Mouse (Mus musculus) 3134 (cell line): Measurements from ENCODE around the gene Cfap52.

Source experiments
- DNase-seq: peaks from one replicate; pipeline ENCODE4 v3.0.0-alpha.2; 2011; ENCODE audit warnings: low spot score; ENCODE audit not compliant: insufficient read length; ENCODE audit errors: extremely low read depth

The Cfap52 gene

DNA sequence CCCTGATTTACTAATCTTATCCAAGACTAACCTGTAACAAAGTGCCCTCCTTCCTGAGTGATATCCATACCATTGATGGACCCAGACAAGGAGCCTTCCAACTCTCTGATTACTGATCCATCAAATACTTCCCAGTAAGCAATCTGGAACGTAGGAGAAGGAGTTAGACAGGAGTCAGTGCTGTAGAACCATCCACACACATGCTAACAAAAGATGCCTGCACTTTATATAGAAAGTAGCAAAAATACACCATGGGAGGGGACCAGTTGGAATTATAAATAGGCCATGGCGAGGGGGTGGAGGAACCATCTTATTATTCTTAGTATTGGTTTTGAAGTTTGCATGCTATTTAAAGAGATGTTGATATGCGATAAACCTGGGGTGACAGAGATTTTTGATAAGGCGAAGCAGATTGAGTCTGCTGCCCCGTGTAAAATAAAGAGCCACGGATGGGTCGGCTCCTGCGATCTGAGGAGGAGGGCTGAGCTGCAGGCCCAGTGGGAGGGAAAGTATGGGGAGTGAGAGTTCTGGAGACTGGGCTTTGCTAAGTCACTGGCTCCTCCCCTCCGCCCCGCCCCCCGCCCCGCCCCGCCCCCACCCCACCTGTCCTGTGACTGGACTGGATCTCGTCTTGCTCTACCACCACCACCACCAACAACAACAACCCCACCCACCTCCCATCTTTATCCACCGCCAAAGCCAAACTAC lies 38.9 kb downstream of the Cfap52 start:
- no peak for DNase-seq

DNA sequence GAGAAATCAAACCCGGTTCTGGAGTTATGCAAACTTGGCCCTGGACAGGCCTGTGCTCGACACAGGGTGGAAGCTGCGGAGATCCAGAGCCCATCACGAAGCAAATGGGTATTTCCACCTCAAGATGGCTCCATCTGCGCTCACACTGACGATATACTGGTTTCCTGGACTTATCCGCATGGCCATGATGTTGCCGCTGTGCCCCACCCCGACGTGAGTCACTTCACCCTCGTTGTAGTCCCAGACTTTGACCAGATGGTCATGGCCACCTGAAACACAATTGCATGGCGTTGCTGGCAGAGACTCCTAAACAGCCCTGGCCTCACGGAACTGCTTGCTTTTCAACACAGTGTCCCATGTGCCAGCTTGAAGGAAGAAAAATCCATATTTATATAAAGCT lies 40.5 kb downstream of the Cfap52 start:
- DNase-seq = peak; percentile 35

DNA sequence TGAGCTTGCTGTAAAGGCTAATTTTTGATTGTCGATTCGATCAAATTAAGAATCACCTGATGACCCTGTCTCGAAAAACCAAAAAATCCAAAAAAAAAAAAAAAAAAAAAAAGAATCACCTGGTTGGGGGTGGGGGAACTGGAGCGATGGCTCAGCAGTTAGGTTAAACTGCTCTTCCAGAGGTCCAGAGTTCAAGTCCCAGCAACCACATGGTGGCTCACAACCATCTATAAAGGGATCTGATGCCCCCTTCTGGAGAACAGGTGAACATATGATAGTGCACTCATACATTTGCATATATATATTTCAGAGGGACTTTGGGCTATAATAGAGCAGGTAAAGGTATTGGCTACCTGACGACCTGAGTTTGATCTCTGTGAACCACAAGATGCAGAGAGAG lies 41.7 kb downstream of the Cfap52 start:
- no peak for DNase-seq

DNA sequence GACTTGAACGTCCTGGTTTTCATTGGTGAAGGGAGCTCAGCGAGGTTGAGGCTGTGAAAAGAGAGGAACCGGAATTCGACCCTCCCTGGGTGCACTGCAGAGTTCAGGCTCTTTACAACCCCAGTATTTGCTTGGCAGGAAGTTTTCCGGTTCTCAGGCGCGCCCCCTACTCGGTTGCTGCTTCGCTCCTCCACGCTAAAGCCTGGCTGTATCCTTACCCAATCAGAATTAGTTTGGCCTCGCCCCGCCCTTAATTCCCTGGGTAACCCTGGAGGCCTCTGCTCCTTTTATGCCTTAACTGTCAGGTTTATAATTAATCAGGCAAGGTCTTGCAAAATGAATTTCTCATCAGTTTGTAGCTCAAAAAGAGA lies 42.7 kb downstream of the Cfap52 start:
- peak; percentile 39 for DNase-seq

DNA sequence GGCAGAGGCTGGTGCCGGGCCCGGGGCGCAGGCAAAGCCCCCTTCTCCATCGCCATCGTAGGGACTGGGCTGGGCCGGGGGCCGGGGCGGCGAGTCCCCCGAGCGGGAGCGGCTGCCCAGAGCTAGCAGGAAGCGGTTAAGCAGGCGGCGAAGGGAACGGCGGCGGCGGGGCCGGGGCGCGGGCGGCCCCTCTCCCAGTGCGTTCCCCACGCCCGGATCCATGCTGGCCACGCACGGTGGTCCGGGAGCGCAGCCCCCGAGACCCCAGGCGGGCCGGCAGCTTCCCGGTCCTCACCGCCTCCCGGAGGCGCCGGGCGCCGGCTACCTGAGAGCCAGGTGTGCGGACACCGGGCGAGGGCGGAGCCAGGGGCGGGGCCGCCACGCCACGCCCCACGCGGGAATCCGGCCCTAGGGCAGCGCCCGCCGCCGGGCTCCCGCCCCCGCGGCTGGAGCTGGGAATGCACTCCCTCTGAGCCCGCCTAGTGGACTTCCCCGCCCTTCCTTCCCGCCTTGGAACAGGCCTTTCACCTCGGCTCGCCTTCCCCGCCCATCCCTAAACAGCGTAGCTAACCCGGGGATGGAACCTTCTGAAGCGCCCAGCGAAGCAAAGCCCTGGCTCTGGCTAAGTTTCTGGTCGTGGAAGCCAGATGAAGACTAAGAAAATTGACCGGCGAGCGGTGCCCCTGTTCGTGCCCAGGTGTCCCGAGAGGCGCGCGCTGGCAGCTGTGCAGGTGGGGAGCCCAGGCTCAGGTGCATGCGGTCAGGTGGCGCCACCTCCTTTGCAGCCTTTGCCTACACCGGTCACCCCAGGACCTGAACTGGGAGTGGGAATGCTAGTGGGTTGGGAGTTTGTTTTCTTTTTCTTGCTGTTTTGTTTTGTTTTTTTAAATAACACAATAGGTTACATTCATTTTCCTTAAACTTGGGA lies 43.4 kb downstream of the Cfap52 start, which contains the start of gene Usp43:
Gene Usp43, minus strand, starts transcription at position 327 of the 928 bp plus-strand sequence.
- DNase-seq = peak; percentile 75

DNA sequence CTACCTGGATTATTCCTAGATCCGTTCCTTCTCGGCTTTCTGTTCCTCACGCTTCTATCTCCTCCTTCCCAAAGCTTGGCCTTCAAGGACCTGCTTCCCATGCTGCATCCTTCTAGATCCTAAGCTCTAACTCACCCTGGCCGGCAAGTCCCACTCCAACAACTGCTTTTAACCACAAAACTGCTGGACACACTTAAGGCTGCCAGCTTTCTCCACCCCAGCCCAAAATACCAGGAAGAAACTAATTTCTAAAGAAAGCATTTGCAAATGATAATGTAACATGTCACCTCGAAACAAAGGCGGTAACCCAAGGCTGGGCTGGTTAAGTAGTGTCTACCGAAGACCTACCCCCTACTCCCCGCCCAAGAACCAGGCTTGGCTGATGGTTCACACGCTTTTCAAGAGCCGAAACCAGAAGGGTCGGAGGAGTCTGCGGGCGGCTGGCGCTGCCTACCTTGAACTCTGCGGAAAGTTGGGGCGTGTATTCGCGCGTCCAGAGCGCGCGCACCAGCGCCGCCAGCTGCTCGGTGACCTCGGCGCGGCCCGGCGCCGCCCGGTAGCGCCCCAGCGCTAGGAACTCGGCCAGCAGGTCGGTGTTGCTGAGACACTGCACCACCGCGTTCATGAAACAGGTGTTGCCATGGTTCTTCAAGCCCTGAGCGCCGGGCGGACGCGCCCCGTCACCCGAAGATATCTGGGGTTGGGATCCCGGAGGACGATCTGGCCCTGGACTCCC lies 44.2 kb downstream of the Cfap52 start:
- peak; percentile 69 for DNase-seq

DNA sequence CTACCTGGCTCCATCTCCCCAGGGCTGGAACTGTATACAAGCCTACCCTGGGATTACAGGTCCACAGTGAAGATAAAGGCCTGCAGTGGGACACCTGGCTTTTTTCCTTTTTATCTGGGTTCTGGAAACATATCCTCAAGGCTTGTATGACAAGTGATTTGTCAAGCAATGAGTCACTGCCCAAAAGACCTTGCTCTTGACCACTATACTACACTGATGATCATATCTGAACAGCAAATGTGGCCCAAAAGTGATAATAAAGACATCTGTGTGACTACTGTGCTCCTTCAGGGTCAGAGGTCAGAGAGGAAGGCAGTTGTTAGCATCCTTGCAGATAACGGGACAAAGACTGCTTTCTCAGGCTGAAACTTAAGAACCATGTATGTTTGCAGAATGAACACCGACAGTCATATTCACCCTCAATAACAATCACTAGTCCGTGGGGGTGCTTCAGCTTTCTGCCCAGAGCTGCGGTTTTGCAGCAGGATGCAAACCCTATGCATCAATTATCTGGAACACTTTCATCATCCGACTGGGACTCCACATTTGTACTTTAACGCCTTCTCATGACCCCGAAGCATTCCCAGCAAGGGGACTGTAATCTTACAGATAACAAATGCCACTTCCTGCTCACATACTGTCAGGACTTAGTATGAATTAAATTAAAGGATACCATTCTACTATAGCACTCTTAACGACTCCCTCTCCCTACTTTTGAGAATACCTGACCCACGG lies 45.1 kb downstream of the Cfap52 start:
- no peak for DNase-seq

DNA sequence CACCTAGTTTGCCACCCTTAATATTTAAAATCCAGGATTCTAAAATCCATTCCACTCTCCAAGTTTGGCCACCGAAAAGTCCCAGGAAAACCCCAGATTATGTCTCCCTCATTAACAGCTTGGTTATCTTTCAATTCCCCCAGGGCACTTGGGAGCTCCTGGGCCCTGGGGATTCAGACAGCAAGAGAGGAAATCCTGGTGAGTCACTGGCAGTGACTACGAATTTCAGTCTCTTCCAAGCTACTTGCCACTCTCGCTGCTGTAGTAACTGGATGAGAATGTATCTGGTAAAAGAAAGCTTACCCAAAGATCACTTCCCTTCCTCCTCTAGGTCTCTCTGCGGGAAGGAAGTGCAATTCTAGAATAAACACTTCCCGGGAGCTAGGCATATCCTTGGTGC lies 45.9 kb downstream of the Cfap52 start:
- DNase-seq = peak; percentile 44

DNA sequence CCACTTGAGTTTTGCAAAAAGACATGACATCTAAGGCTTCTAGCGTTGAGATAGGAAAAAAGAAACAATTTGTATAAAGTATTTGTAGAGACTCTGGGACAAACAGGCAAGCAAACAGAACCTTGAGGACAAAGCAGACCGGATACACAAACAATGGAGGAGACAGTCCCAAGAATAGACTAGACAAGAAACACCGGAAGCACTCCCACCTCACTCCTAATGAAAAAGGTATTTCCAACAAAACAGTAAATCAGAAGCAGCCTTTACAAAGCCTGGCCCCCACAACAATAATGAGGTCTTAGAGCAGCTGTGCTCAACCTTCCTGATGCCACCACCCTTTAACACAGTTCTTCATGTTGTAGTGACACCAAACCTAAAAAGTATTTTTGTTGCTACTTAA lies 48.3 kb downstream of the Cfap52 start:
- DNase-seq = no peak

DNA sequence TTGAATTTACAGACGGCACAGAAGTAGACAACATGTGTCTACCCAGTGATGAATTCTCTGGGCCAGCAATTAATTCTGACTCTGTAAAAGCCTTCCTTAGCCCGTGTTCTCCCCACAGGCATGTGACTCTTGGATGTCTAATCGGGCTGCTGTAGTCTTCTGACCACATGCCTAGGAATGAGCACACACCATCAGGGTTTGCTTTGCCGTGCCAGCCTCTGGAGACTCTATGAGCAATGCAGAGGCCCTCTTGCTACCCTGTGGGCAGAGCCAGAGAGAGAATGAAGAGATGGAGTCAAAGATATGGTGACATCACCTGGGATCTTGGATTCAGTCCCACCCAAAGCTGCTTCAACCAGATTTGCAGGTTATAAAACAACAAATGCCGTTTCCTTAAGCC lies 54.4 kb downstream of the Cfap52 start:
- peak; percentile 66 for DNase-seq

DNA sequence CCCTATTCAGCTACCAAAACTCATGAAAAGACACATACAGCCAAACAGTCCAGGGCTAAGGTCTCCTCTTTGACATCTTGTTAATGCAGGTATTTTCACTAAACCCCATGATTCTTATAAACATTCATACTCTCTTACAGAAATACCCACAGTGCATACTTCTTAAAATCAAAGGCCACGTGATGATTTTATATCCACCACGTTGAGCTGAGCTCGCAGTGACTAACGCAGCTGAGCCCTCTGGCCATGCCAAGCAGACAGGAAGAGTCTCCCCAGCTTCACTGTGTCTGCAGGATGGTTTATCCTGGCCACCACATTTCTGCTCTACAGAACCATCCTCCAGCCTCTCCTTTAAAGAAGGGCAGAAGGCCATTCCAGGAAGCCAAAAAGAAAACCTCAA lies 61.7 kb downstream of the Cfap52 start:
- no peak for DNase-seq

DNA sequence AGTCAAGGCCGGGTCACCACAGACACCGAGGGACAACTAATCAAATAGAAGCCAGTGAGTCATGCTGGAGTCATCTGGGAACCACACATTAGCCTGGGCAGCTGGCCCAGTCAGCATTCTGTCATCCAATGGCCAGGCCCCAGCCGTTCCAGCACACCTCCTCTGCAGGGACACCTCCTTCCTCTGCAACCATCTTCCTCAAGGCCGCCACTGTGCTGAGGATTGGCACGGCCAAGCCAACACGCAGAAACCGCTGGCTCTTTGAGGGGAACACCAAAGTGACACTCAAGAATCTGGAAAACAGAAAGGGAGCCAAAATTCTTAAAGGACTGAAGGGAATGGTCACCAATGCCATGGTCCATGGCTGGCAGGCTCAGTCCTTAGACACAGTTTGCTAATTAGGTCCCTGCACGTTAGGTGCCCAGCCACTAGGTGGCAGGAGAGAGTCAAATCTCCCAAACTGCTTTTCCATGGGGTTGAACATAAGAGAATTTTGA lies 68.3 kb downstream of the Cfap52 start:
- peak; percentile 94 for DNase-seq

DNA sequence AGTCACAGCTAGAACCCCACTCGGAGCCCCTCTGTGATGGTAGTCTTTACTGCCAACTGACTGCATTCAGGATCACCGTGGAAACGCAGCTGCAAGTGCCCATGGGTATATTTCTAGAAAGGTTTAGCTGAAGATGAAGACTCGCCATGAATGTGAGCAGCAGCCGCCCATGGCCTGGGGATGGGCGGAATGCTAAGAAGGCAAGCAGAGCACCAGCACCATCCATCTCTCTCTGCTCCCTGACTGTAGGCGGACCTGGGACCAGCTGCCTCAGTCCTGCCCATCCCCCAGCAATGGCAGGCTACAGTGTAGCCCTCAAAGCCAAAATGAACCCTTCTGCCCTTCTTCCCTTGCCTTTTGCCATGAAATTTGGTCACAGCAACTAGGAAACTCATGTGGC lies 69.8 kb downstream of the Cfap52 start:
- DNase-seq = no peak

DNA sequence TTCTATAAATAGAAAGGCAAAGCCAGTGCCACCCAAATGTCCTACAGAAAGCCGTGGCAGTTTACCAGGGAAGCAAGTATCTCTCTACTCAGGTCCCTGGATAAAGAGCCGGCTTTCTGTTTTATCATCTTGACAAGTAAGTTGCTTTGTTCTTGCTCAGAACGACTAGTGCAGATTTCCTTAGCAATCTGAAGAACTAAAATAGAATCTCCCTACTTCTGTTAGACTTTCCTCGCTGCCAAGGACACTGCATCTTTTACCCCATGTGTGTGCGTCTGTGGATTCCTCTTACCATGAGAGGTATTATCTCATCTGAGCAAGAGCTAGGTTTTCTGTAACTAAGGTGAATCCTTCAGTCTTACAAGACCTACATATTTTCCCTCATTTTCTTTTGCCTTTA lies 76.9 kb downstream of the Cfap52 start:
- DNase-seq = no peak

DNA sequence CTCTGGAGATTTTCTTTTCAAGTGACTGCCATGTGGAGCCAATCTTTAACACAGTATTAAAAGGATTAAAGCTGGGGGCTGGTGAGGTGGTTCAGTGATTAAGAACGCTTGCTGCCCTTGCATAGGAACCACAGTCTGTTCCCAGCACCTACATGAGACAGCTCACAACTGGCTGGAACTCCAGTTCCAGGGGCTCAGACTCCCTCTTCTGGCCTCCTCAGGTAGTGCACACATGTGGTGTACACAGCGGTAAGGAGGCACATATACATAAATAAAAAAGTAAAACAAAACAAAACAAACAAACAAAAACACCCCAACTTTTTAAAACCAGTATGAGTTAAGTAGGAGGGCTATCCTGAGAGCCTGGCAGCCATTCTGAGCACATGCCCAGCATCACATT lies 79.5 kb downstream of the Cfap52 start:
- DNase-seq = no peak
